Mouse (Mus musculus): ENCODE measurements around the gene Gga1.

GRCm38 (mm10) chr15:78892440-78892839, 15.4 kb downstream of the Gga1 start:
- no peak for TF ChIP-seq CTCF (IDR thresholded peaks at IDR 0.05; ENCODE audit: low read depth, low read length)
- TF ChIP-seq POLR2A (IDR thresholded peaks at IDR 0.05; ENCODE audit: insufficient read depth, low read length) = no peak

Measured in ES-Bruce4 (cell line).